Mouse (Mus musculus) thymus, postnatal 25 days (tissue): ENCODE results near the gene Rgs14.

ENCODE experiments used
- DNase-seq: peaks from one replicate; pipeline ENCODE4 v3.0.0; 2022

The Rgs14 gene

GRCm38 (mm10) chr13:55405783-55406390 is 36.4 kb downstream of the Rgs14 start:
- DNase-seq = no peak

DNA sequence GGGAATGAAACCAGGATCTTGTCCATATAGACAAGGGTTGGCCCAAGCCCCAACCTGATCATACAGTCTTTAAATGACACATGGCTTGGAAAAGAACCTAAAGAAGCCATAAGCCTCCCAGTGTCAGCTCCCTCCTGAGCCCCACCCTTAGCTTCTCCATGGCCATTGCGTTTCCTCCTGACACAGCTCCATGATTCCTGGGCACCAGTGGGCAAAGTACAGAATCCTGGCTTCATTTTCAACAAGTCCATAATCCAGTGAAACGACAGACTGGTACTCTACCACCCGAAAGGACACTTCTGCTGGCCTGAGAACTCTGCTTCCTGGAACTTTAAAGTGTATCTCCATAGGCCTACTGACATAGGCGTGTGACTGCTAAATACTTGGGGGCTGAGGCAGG is 37.8 kb downstream of the Rgs14 start:
- DNase-seq = no peak

- DNase-seq = no peak
These were observed 39.1 kb downstream of the Rgs14 start for GRCm38 (mm10) chr13:55408546-55409120.

- DNase-seq = no peak
These were observed 42.3 kb downstream of the Rgs14 start for GRCm38 (mm10) chr13:55411826-55412225.

GRCm38 (mm10) chr13:55412643-55413307 is 43.2 kb downstream of the Rgs14 start:
- DNase-seq = no peak

DNA sequence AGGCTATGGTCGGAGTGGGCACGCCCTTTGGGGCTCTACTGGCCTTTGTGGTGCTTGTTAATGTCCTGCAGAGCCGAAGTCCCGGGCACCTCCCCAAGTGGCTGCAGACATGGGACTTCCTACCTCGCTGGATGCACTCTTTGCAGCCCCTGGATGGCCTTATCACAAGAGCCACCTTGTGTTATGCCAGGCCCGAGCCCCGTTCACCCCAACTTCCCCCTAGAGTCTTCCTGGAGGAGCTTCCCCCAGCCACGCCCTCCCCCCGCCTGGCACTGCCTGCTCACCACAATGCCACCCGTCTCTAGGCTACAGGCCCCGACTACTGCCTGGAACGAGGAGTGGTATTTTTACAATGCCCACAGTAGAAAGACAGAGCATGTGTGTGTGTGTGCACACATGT is 43.8 kb downstream of the Rgs14 start:
- no peak for DNase-seq

GRCm38 (mm10) chr13:55414743-55415380 is 45.3 kb downstream of the Rgs14 start, which contains the start of gene Pfn3:
TSS of gene Pfn3 (minus strand) at chr13:55415232.
- no peak for DNase-seq

- peak; percentile 93 for DNase-seq
These were observed 48.5 kb downstream of the Rgs14 start for GRCm38 (mm10) chr13:55418004-55418403.

DNA sequence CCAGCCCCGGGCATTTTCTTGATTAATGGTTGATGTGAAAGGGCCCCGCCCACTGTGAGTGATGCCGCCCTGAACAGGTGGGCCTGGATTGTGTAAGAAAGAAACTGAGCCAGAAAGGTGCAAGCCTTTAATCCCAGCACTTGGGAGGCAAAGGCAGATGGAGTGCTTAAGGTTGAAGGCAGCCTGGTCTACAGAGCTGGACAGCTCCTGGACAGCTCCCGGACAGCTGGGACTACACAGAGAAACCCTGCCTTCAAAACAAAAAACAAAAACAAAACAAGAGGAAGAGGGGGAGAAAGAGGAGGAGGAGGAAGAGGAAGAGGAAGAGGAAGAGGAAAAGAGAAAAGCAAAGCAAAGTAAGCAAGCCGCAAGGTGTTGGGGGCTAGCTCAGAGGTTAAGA is 49.6 kb downstream of the Rgs14 start:
- DNase-seq = no peak

DNA sequence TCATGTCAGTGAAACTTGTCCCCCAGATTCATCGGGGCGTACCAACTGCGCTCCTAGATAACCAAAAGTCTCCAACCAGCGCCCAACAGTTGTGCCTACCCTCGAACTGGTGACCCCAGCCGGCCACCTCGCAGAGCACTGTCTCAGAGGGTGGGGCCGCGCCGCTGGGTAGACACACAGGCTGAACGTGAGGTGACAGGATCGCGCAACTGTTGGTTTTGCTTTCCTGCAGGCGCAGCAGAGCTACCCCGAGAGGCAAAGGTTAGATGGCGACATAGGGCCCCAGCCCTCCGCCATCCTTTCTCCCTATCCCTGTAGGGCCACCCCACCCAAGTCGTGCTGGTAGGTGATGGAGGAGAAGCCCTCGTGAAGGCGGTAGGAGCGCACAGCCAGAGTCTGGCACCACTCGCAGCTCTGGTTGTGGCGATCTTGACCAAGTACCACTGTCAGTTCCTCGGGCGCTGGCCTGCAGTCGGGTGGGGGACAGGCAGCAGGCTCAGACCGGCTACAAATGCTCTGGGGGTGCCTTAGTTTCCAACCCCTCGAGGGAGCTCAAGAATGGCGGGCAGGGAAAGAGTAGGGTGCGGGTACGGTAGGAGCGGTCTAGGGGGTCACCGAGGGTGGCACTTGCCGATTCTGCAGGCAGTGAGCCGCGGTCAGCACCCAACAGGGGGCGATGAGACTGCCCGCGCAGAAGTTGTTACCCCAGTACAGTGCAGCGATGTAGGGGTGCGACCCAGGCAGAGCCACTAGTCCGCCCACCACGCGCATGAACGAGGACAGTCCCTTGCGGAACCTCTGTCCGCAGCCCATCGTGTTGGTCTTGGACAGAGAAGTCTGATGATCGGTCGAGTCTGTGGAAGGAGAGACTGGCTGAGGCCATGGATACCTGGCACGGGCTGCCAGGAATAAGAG is 50.7 kb downstream of the Rgs14 start:
- DNase-seq = no peak

GRCm38 (mm10) chr13:55420933-55421800 is 51.6 kb downstream of the Rgs14 start:
- peak; percentile 89 for DNase-seq

DNA sequence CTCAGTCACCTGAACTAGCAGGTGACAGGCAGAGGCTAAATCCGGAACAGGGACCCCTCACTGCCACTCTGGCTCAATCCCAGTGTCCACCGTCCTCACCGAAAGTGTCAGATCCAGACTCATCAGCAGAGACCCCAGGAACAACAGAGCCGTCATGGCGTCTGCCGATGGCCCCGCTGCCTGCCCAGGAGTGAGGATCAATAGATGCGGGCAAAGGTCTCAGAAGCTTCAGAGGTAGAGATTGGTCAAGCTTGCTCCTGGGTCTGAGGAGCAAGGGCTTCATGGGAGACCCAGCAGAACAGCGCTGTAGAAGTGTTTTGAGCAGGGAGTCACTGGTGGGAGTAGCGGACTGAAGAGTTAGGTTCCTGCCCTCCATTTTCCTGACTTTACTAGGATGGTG is 57.1 kb downstream of the Rgs14 start, which contains the start of gene F12:
TSS of gene F12 (minus strand) at position 181 of the 400 bp plus-strand sequence.
- no peak for DNase-seq

DNA sequence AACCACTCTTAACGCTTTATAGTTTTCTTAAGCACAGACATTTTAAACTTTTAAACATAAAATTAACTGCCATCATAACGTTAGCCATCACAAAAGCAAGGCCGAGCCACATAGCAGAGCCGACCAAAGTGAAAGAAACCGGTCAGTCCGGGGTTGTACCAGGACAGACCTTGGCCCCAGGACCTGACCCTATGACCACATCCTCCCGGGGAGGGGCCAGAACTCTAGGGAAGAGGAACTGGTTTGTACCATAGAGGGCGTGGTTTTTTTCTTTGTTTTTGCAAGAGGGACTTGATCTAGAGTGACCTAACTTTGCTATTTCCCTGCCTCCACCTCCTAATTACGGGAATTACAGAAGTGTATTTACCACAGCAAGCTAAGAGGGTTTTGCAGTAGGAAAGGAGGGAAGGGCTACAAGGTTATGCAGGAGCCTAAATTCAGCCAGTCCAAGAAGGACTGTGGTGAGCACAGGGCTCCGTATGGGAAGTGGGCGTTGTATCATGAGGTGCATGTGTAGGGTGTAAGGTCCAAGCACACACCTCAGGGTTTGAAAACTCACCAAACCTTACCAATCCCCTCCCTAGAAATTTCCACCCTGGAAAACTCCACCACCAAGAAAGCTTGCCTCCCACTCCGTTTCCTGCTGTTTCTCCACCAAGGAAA is 59.8 kb downstream of the Rgs14 start:
- DNase-seq = no peak

- no peak for DNase-seq
These were observed 61.0 kb downstream of the Rgs14 start for GRCm38 (mm10) chr13:55430566-55430965.

DNA sequence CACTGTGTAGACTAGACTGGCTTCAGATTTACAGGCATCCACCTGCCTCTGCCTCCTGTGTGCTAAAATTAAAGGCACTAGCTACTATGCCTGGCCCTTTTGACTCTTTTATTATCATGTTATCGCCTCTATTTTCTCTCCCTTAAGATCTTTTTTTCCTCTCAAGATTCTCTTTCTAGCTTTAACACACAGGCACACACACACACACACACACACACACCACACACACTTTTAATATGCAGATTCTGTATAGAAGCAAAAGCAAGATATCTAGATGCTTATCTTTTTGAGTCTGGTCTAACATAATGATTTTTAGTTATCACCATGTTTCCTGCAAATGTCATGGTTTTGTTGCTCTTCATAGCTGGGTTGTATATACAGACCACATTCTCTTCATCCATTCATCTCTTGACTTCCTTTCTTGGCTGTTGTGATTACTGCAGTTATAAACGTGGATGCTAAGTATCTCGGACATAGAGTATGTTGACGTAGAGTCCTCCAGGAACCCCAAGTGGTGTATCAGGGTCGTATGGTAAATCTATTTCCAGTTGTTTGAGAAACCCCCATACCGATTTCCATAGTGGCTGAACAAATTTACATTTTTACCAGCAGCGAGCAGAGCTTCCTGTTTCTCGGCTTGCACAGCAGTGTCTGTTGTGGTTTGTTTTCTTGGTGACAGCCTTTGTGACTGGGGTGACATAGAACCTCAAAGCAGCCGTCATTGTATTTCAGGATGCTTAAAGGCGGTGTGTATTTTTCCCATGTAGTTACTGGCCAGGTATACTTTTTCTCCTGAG is 62.6 kb downstream of the Rgs14 start:
- peak; percentile 74 for DNase-seq
